Mouse (Mus musculus): Measurements from ENCODE around the gene Slc25a25. TPM values are rescaled to one million over a fixed set of nuclear protein-coding genes. Genes with fewer than 3 reads are reported as not detected.

Gene Slc25a25
- polyA plus RNA-seq, 1 experiment from 2014 or later, result 39.8 TPM

GRCm38 (mm10) chr2:32471001-32471680 lies 19.9 kb upstream of the Slc25a25 start:
- no peak overlapping the region for H3K9ac ChIP-seq (replicated peaks; ENCODE audit: low read depth, low read length)
- WGBS, result 87% methylated on average over 6 of the region's 6 CpGs
- no peak overlapping the region for H3K4me3 ChIP-seq (ENCODE audit: low read depth, low read length)
- H3K27me3 ChIP-seq (ENCODE audit: control insufficient read depth, insufficient read depth, low read length), result no peaks in the 10 kb centered on the region
- H3K4me2 ChIP-seq (ENCODE audit: low read depth, low read length), result no peak overlapping the region
- H3K36me3 ChIP-seq (ENCODE audit: control insufficient read depth, insufficient read depth, low read length), result no peaks in the 10 kb centered on the region
- H3K27ac ChIP-seq (ENCODE audit: low read depth, low read length), result no peak overlapping the region
- no peak for ATAC-seq (ENCODE audit: low read depth)
- H3K4me1 ChIP-seq (ENCODE audit: control insufficient read depth, insufficient read depth, low read length), result no peaks in the 10 kb centered on the region
- no peaks in the 10 kb centered on the region for H3K9me3 ChIP-seq (ENCODE audit: control insufficient read depth, low read length)

GRCm38 (mm10) chr2:32464212-32464891 lies 13.1 kb upstream of the Slc25a25 start:
- WGBS, result 79% methylated on average over 6 of the region's 6 CpGs
- Histone ChIP-seq H3K36me3 (ENCODE audit: control insufficient read depth, insufficient read depth, low read length) (no peaks in the 10 kb centered on the region), H3K4me3 (ENCODE audit: low read depth, low read length) (no peak overlapping the region), H3K4me2 (ENCODE audit: low read depth, low read length) (no peak overlapping the region), H3K9ac (replicated peaks; ENCODE audit: low read depth, low read length) (no peak overlapping the region), H3K9me3 (ENCODE audit: control insufficient read depth, low read length) (no peaks in the 10 kb centered on the region), H3K27me3 (ENCODE audit: control insufficient read depth, insufficient read depth, low read length) (no peaks in the 10 kb centered on the region), H3K4me1 (ENCODE audit: control insufficient read depth, insufficient read depth, low read length) (no peaks in the 10 kb centered on the region), H3K27ac (ENCODE audit: low read depth, low read length) (no peak overlapping the region)
- ATAC-seq (ENCODE audit: low read depth), result no peak

GRCm38 (mm10) chr2:32463773-32464172 lies 12.5 kb upstream of the Slc25a25 start:
- no peaks in the 10 kb centered on the region for H3K27me3 ChIP-seq (ENCODE audit: control insufficient read depth, insufficient read depth, low read length)
- no peaks in the 10 kb centered on the region for H3K4me1 ChIP-seq (ENCODE audit: control insufficient read depth, insufficient read depth, low read length)
- no peaks in the 10 kb centered on the region for H3K9me3 ChIP-seq (ENCODE audit: control insufficient read depth, low read length)
- no peaks in the 10 kb centered on the region for H3K36me3 ChIP-seq (ENCODE audit: control insufficient read depth, insufficient read depth, low read length)
- no peak overlapping the region for H3K4me2 ChIP-seq (ENCODE audit: low read depth, low read length)
- no peak overlapping the region for H3K9ac ChIP-seq (replicated peaks; ENCODE audit: low read depth, low read length)
- ATAC-seq (ENCODE audit: low read depth), result no peak
- H3K4me3 ChIP-seq (ENCODE audit: low read depth, low read length), result no peak overlapping the region
- WGBS, result 78% methylated on average over 2 of the region's 2 CpGs
- H3K27ac ChIP-seq (ENCODE audit: low read depth, low read length), result no peak overlapping the region

GRCm38 (mm10) chr2:32459657-32460056 lies 8.4 kb upstream of the Slc25a25 start:
- ATAC-seq (ENCODE audit: low read depth), result no peak
- no peak overlapping the region for H3K4me3 ChIP-seq (ENCODE audit: low read depth, low read length)
- H3K4me1 ChIP-seq (ENCODE audit: control insufficient read depth, insufficient read depth, low read length), result no peaks in the 10 kb centered on the region
- WGBS, result 95% methylated on average over 2 of the region's 2 CpGs
- H3K36me3 ChIP-seq (ENCODE audit: control insufficient read depth, insufficient read depth, low read length), result 0 out of 2 replicates have a peak, but pooled peaks cover 3% of the 10 kb centered on the region
- no peaks in the 10 kb centered on the region for H3K9me3 ChIP-seq (ENCODE audit: control insufficient read depth, low read length)
- H3K9ac ChIP-seq (replicated peaks; ENCODE audit: low read depth, low read length), result no peak overlapping the region
- H3K27ac ChIP-seq (ENCODE audit: low read depth, low read length), result no peak overlapping the region
- H3K27me3 ChIP-seq (ENCODE audit: control insufficient read depth, insufficient read depth, low read length), result no peaks in the 10 kb centered on the region
- no peak overlapping the region for H3K4me2 ChIP-seq (ENCODE audit: low read depth, low read length)

- 92% methylated on average over 2 of the region's 2 CpGs for WGBS
- H3K9ac ChIP-seq (replicated peaks; ENCODE audit: low read depth, low read length), result no peak overlapping the region
- H3K4me3 ChIP-seq (ENCODE audit: low read depth, low read length), result no peak overlapping the region
- no peak overlapping the region for H3K4me2 ChIP-seq (ENCODE audit: low read depth, low read length)
- ATAC-seq (ENCODE audit: low read depth), result no peak
- H3K4me1 ChIP-seq (ENCODE audit: control insufficient read depth, insufficient read depth, low read length), result 0 out of 2 replicates have a peak, but pooled peaks cover 3% of the 10 kb centered on the region
- 0 out of 2 replicates have a peak, but pooled peaks cover 3% of the 10 kb centered on the region for H3K36me3 ChIP-seq (ENCODE audit: control insufficient read depth, insufficient read depth, low read length)
- no peak overlapping the region for H3K27ac ChIP-seq (ENCODE audit: low read depth, low read length)
- no peaks in the 10 kb centered on the region for H3K9me3 ChIP-seq (ENCODE audit: control insufficient read depth, low read length)
- no peaks in the 10 kb centered on the region for H3K27me3 ChIP-seq (ENCODE audit: control insufficient read depth, insufficient read depth, low read length)
Observed at GRCm38 (mm10) chr2:32458300-32458699, 7.1 kb upstream of the Slc25a25 start.

GRCm38 (mm10) chr2:32455101-32455500 lies 3.9 kb upstream of the Slc25a25 start:
- Histone ChIP-seq H3K4me2 (ENCODE audit: low read depth, low read length) (no peak overlapping the region), H3K27ac (ENCODE audit: low read depth, low read length) (no peak overlapping the region), H3K4me3 (ENCODE audit: low read depth, low read length) (no peak overlapping the region), H3K9me3 (ENCODE audit: control insufficient read depth, low read length) (no peaks in the 10 kb centered on the region), H3K4me1 (ENCODE audit: control insufficient read depth, insufficient read depth, low read length) (peaks cover 16% of the 10 kb centered on the region; the same call in 1 of the 2 replicates), H3K27me3 (ENCODE audit: control insufficient read depth, insufficient read depth, low read length) (no peaks in the 10 kb centered on the region), H3K9ac (replicated peaks; ENCODE audit: low read depth, low read length) (no peak overlapping the region), H3K36me3 (ENCODE audit: control insufficient read depth, insufficient read depth, low read length) (0 out of 2 replicates have a peak, but pooled peaks cover 3% of the 10 kb centered on the region)
- WGBS, result 88% methylated on average over 8 of the region's 8 CpGs
- no peak for ATAC-seq (ENCODE audit: low read depth)

- Histone ChIP-seq H3K4me3 (ENCODE audit: low read depth, low read length) (no peak overlapping the region), H3K4me1 (ENCODE audit: control insufficient read depth, insufficient read depth, low read length) (peaks cover 16% of the 10 kb centered on the region; the same call in 1 of the 2 replicates), H3K36me3 (ENCODE audit: control insufficient read depth, insufficient read depth, low read length) (0 out of 2 replicates have a peak, but pooled peaks cover 3% of the 10 kb centered on the region), H3K9ac (replicated peaks; ENCODE audit: low read depth, low read length) (no peak overlapping the region), H3K27me3 (ENCODE audit: control insufficient read depth, insufficient read depth, low read length) (no peaks in the 10 kb centered on the region), H3K4me2 (ENCODE audit: low read depth, low read length) (no peak overlapping the region), H3K9me3 (ENCODE audit: control insufficient read depth, low read length) (no peaks in the 10 kb centered on the region), H3K27ac (ENCODE audit: low read depth, low read length) (no peak overlapping the region)
- WGBS, result 48% methylated on average over 10 of the region's 10 CpGs
- ATAC-seq (ENCODE audit: low read depth), result no peak
Observed at GRCm38 (mm10) chr2:32454633-32455032, 3.4 kb upstream of the Slc25a25 start.

- 0 out of 2 replicates have a peak, but pooled peaks cover 3% of the 10 kb centered on the region for H3K36me3 ChIP-seq (ENCODE audit: control insufficient read depth, insufficient read depth, low read length)
- no peaks in the 10 kb centered on the region for H3K27me3 ChIP-seq (ENCODE audit: control insufficient read depth, insufficient read depth, low read length)
- no peak overlapping the region for H3K27ac ChIP-seq (ENCODE audit: low read depth, low read length)
- no peak overlapping the region for H3K4me3 ChIP-seq (ENCODE audit: low read depth, low read length)
- ATAC-seq (ENCODE audit: low read depth), result no peak
- no peak overlapping the region for H3K4me2 ChIP-seq (ENCODE audit: low read depth, low read length)
- peaks cover 16% of the 10 kb centered on the region; the same call in 1 of the 2 replicates for H3K4me1 ChIP-seq (ENCODE audit: control insufficient read depth, insufficient read depth, low read length)
- 88% methylated on average over 5 of the region's 5 CpGs for WGBS
- no peaks in the 10 kb centered on the region for H3K9me3 ChIP-seq (ENCODE audit: control insufficient read depth, low read length)
- no peak overlapping the region for H3K9ac ChIP-seq (replicated peaks; ENCODE audit: low read depth, low read length)
Observed at GRCm38 (mm10) chr2:32453641-32454303, 2.5 kb upstream of the Slc25a25 start.

Data from neural tube, embryonic 14.5 days (tissue).